Mouse (Mus musculus): ENCODE data around the gene Igflr1.

GRCm38 (mm10) chr7:30572969-30573368, 7.7 kb downstream of the Igflr1 start:
- TF ChIP-seq CTCF (IDR thresholded peaks at IDR 0.05; ENCODE audit: extremely low read depth, insufficient read depth, insufficient read length, insufficient replicate concordance), result no peak
- no peak for TF ChIP-seq POLR2A (IDR thresholded peaks at IDR 0.05; ENCODE audit: low read depth, low read length)

Measured in spleen, adult 2 months (tissue).